Mouse (Mus musculus): Measurements from ENCODE around the gene Tnfsf15. TPM values are rescaled to one million over a fixed set of nuclear protein-coding genes. Genes with fewer than 3 reads are reported as not detected.

Tnfsf15 gene
- total RNA-seq, 2 experiments from 2014 or later = not detected

GRCm38 (mm10) chr4:63685253-63685525 lies 59.7 kb downstream of the Tnfsf15 start:
- no peak for DNase-seq (ENCODE audit: low spot score in 2 of 2)

GRCm38 (mm10) chr4:63684412-63685252 lies 60.3 kb downstream of the Tnfsf15 start:
- no peak for DNase-seq (ENCODE audit: low spot score in 2 of 2)

GRCm38 (mm10) chr4:63683716-63684115 lies 61.2 kb downstream of the Tnfsf15 start:
- DNase-seq (ENCODE audit: low spot score in 2 of 2) = no peak

- DNase-seq (ENCODE audit: low spot score in 2 of 2) = no peak
Measured at GRCm38 (mm10) chr4:63683056-63683455, 61.9 kb downstream of the Tnfsf15 start.

GRCm38 (mm10) chr4:63682441-63682840 lies 62.5 kb downstream of the Tnfsf15 start:
- no peak for DNase-seq (ENCODE audit: low spot score in 2 of 2)

- no peak for DNase-seq (ENCODE audit: low spot score in 2 of 2)
Measured at GRCm38 (mm10) chr4:63681557-63681956, 63.4 kb downstream of the Tnfsf15 start.

Other genes with a start within 250 kb of the Tnfsf15 start
- 1 to 10 TPM; 4.3 to 5.3 TPM for gene Whrn, start 249.1 kb downstream of the Tnfsf15 start, total RNA-seq (2021)
- 100 to 1,000 TPM; 224 to 226 TPM for gene Atp6v1g1, start 200.3 kb downstream of the Tnfsf15 start, total RNA-seq (2021)
- 1 to 10 TPM; 7.0 TPM for gene Tmem268, start 186.3 kb downstream of the Tnfsf15 start, total RNA-seq (2021)
- gene Gm11213, start 139.9 kb downstream of the Tnfsf15 start, total RNA-seq (2021) = not detected
- not detected for gene Tex48, start 122.7 kb downstream of the Tnfsf15 start, total RNA-seq (2021)
- not detected for gene Gm11214, start 81.7 kb downstream of the Tnfsf15 start, total RNA-seq (2021)
- gene Tnfsf8, start 116.2 kb upstream of the Tnfsf15 start, total RNA-seq (2021) = not detected